Mouse (Mus musculus) adrenal gland, adult 2 months (tissue): ENCODE data around the gene Olfr73. TPM values are rescaled to one million over a fixed set of nuclear protein-coding genes. Genes with fewer than 3 reads are reported as not detected.
"Not testable (repeated sequence)": the region's sequence is repeated elsewhere in the genome, so short reads cannot be mapped to it uniquely, and the experiment has no call there.

Source experiments
- DNase-seq: peaks from one replicate; pipeline ENCODE4 v3.0.0; 2021
- long read RNA-seq: library from polyadenylated mRNA; stranded (forward); transcript quantifications from one replicate; pipeline ENCODE4 v2.0.0, GENCODE M21; 2021
- polyA plus RNA-seq: library from polyadenylated mRNA; depleted of rRNA; stranded (reverse); fragments of >200 nt; gene quantifications from 2 replicates; pipeline ENCODE4 v1.2.3, GENCODE M21; 2012; rRNA removed
- total RNA-seq, 2 experiments: library from RNA; stranded (reverse); gene quantifications; 2 replicates each; pipeline ENCODE4 v1.2.3; 2021

The Olfr73 gene
- total RNA-seq = not detected
- not detected in 2 replicates for polyA plus RNA-seq
- long read RNA-seq = 0 reads

DNA sequence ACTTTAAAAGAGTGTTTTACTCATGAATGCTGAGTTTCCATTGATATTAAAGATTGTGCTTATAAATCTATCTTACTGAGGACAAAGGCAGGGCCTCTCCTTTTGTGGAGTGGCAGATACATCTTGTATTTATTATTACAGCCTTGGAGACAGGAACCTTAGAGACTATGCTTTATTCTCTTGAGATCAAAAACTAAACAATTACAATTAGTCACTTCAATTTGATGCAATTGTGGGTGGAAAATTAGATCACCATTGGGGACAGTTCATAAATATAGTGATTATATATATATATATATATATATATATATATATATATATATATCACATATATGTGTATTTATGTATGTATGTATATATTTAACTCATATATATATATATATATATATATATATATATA is at the start of gene Olfr73:
Gene Olfr73 (minus strand): TSS at position 101 of the 400 bp plus-strand sequence.
- DNase-seq = no peak

GRCm38 (mm10) chr2:88071730-88072129 is 34.2 kb upstream of the Olfr73 start, which contains the start of gene Olfr1163:
TSS of gene Olfr1163 (minus strand) at chr2:88071830.
- no peak for DNase-seq

GRCm38 (mm10) chr2:88063587-88063986 is 26.1 kb upstream of the Olfr73 start:
- DNase-seq = no peak

DNA sequence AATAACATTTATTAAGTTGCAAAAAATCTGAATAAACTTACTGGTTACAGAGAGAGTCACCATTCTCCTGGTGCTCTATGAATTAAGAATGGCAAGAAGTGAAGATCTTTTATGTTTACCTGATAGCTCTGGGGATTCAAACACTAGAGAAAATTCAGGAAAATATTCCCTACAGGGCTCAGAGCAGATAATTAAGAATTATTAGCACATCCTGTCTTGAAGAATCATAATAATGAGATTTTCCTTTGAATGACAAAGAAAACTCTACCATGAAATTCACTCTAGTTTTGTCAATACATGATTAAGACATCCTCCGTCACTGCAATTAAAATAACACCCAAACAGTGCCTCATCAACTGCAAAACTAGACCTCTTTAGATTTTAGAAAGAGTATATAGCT is 13.5 kb upstream of the Olfr73 start, which contains the start of gene Olfr1162:
Gene Olfr1162 (minus strand): TSS at position 101 of the 400 bp plus-strand sequence.
- DNase-seq = no peak

- DNase-seq = not testable (repeated sequence)
These were observed 15.0 kb downstream of the Olfr73 start, which contains the start of gene Olfr1161 for GRCm38 (mm10) chr2:88022474-88022873. TSS of gene Olfr1161 (plus strand) at chr2:88022774.

- no peak for DNase-seq
These were observed 29.8 kb downstream of the Olfr73 start, which contains the start of gene Olfr1160 for GRCm38 (mm10) chr2:88007515-88008318. TSS of gene Olfr1160 (minus strand) at chr2:88008268.

DNA sequence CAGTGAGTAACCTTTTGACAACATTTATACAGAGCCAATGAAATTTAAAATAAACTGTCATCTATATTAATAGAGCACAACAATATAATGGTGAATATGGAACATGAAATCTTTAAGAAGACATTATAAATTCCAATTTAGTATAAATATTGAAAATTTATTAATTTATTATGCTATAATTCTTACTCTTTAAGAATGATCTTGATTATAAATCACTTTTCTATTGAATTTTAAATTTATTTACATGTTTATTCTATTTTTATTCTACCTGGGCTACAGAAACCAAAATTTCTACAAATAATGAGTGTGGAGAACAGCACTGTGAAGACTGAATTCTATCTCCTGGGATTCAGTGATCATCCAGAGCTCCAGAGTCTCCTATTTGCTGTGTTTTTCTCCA is 47.7 kb downstream of the Olfr73 start, which contains the start of gene Olfr1158:
Gene Olfr1158 (plus strand): TSS at position 301 of the 400 bp plus-strand sequence.
- DNase-seq = no peak

Other genes with a start within 250 kb of the Olfr73 start
- not detected for gene Olfr1143, start 237.1 kb downstream of the Olfr73 start, total RNA-seq
- gene Olfr1143, start 237.1 kb downstream of the Olfr73 start, polyA plus RNA-seq = not detected in 2 replicates
- gene Olfr1145, start 227.9 kb downstream of the Olfr73 start, total RNA-seq = not detected
- gene Olfr1145, start 227.9 kb downstream of the Olfr73 start, polyA plus RNA-seq = not detected in 2 replicates
- gene Olfr1148, start 207.2 kb downstream of the Olfr73 start, total RNA-seq = not detected
- not detected in 2 replicates for gene Olfr1148, start 207.2 kb downstream of the Olfr73 start, polyA plus RNA-seq
- gene Olfr1150-ps1, start 193.7 kb downstream of the Olfr73 start, total RNA-seq = not detected
- gene Olfr1150-ps1, start 193.7 kb downstream of the Olfr73 start, polyA plus RNA-seq = not detected in 2 replicates
- not detected for gene Olfr1151, start 181.8 kb downstream of the Olfr73 start, total RNA-seq
- not detected in 2 replicates for gene Olfr1151, start 181.8 kb downstream of the Olfr73 start, polyA plus RNA-seq
- not detected for gene Olfr1152, start 171.2 kb downstream of the Olfr73 start, total RNA-seq
- not detected in 2 replicates for gene Olfr1152, start 171.2 kb downstream of the Olfr73 start, polyA plus RNA-seq
- not detected for gene Olfr1153, start 142.7 kb downstream of the Olfr73 start, total RNA-seq
- not detected in 2 replicates for gene Olfr1153, start 142.7 kb downstream of the Olfr73 start, polyA plus RNA-seq
- gene Olfr1154, start 132.5 kb downstream of the Olfr73 start, total RNA-seq = not detected
- gene Olfr1154, start 132.5 kb downstream of the Olfr73 start, polyA plus RNA-seq = not detected in 2 replicates
- gene Olfr1155, start 92.6 kb downstream of the Olfr73 start, total RNA-seq = not detected
- gene Olfr1155, start 92.6 kb downstream of the Olfr73 start, polyA plus RNA-seq = not detected in 2 replicates
- gene Olfr1156, start 84.6 kb downstream of the Olfr73 start, total RNA-seq = not detected
- gene Olfr1156, start 84.6 kb downstream of the Olfr73 start, polyA plus RNA-seq = not detected in 2 replicates
- not detected for gene Olfr1157, start 69.4 kb downstream of the Olfr73 start, total RNA-seq
- not detected in 2 replicates for gene Olfr1157, start 69.4 kb downstream of the Olfr73 start, polyA plus RNA-seq
- gene Olfr74, start 63.0 kb downstream of the Olfr73 start, total RNA-seq = not detected
- gene Olfr74, start 63.0 kb downstream of the Olfr73 start, polyA plus RNA-seq = not detected in 2 replicates
- gene Olfr1158, start 47.6 kb downstream of the Olfr73 start, total RNA-seq = not detected
- not detected in 2 replicates for gene Olfr1158, start 47.6 kb downstream of the Olfr73 start, polyA plus RNA-seq
- not detected for gene Olfr1160, start 29.4 kb downstream of the Olfr73 start, total RNA-seq
- gene Olfr1160, start 29.4 kb downstream of the Olfr73 start, polyA plus RNA-seq = not detected in 2 replicates
- gene Olfr1161, start 14.9 kb downstream of the Olfr73 start, total RNA-seq = not detected
- not detected in 2 replicates for gene Olfr1161, start 14.9 kb downstream of the Olfr73 start, polyA plus RNA-seq
- gene Olfr1162, start 13.4 kb upstream of the Olfr73 start, total RNA-seq = not detected
- not detected in 2 replicates for gene Olfr1162, start 13.4 kb upstream of the Olfr73 start, polyA plus RNA-seq
- gene Olfr1163, start 34.1 kb upstream of the Olfr73 start, total RNA-seq = not detected
- gene Olfr1163, start 34.1 kb upstream of the Olfr73 start, polyA plus RNA-seq = not detected in 2 replicates
- gene Olfr1164, start 56.3 kb upstream of the Olfr73 start, total RNA-seq = not detected
- gene Olfr1164, start 56.3 kb upstream of the Olfr73 start, polyA plus RNA-seq = not detected in 2 replicates
- gene Olfr1166, start 90.6 kb upstream of the Olfr73 start, total RNA-seq = not detected
- gene Olfr1166, start 90.6 kb upstream of the Olfr73 start, polyA plus RNA-seq = not detected in 2 replicates
- not detected for gene Olfr1167, start 117.5 kb upstream of the Olfr73 start, total RNA-seq
- not detected in 2 replicates for gene Olfr1167, start 117.5 kb upstream of the Olfr73 start, polyA plus RNA-seq
- not detected for gene Olfr1168, start 144.2 kb upstream of the Olfr73 start, total RNA-seq
- gene Olfr1168, start 144.2 kb upstream of the Olfr73 start, polyA plus RNA-seq = not detected in 2 replicates
- gene Olfr1170, start 190.6 kb upstream of the Olfr73 start, total RNA-seq = not detected
- gene Olfr1170, start 190.6 kb upstream of the Olfr73 start, polyA plus RNA-seq = not detected in 2 replicates
- not detected for gene Olfr1173, start 242.2 kb upstream of the Olfr73 start, total RNA-seq
- gene Olfr1173, start 242.2 kb upstream of the Olfr73 start, polyA plus RNA-seq = not detected in 2 replicates